Mouse (Mus musculus) ES-E14 (cell line): ENCODE data around the gene Olfr1484. TPM values are rescaled to one million over a fixed set of nuclear protein-coding genes. Genes with fewer than 3 reads are reported as not detected.
"Not testable (repeated sequence)": the region's sequence is repeated elsewhere in the genome, so short reads cannot be mapped to it uniquely, and the experiment has no call there.

Experiments used
- DNase-seq: peaks from one replicate; pipeline ENCODE4 v3.0.0-alpha.2; 2013; ENCODE audit warnings: low read depth, low spot score
- H3K27ac ChIP-seq: 2 replicates; pipeline ENCODE4 v1.5.1; 2012; ENCODE audit warnings: low read depth, mild to moderate bottlenecking, low read length, moderate library complexity, mixed read lengths; ENCODE audit not compliant: poor library complexity, insufficient read depth, severe bottlenecking
- H3K36me3 ChIP-seq: 2 replicates; pipeline ENCODE4 v1.6.1; 2012; ENCODE audit warnings: mild to moderate bottlenecking, low read length, moderate library complexity, mixed read lengths; ENCODE audit not compliant: control insufficient read depth, poor library complexity, insufficient read depth, severe bottlenecking
- H3K4me1 ChIP-seq, 2 experiments: fragments of 150-350 bp in 1 of 2; sonication (generic) in 1 of 2; 2 replicates each; pipeline ENCODE4 v1.6.1; 2012; ENCODE audit warnings: low read length in 2 of 2, mild to moderate bottlenecking in 1 of 2, mixed read lengths in 1 of 2; ENCODE audit not compliant: control insufficient read depth in 2 of 2, insufficient read depth in 2 of 2, poor library complexity in 1 of 2
- H3K4me3 ChIP-seq, 2 experiments: fragments of 150-350 bp in 1 of 2; sonication (generic) in 1 of 2; 2 replicates each; pipeline ENCODE4 v1.5.1; 2012; ENCODE audit warnings: low read length in 2 of 2, low read depth in 1 of 2, mild to moderate bottlenecking in 1 of 2, mixed read lengths in 1 of 2; ENCODE audit not compliant: insufficient read depth in 1 of 2, poor library complexity in 1 of 2, severe bottlenecking in 1 of 2
- H3K9ac ChIP-seq: 2 replicates; pipeline ENCODE4 v1.6.1; 2012; ENCODE audit warnings: low read depth, mild to moderate bottlenecking, low read length, mixed read lengths; ENCODE audit not compliant: poor library complexity, insufficient read depth, severe bottlenecking
- H3K9me3 ChIP-seq: fragments of 150-350 bp; sonication (generic); 2 replicates; pipeline ENCODE4 v1.6.1; 2012; ENCODE audit warnings: low read depth, mild to moderate bottlenecking, low read length; ENCODE audit not compliant: control insufficient read depth, insufficient read depth
- CHD2 ChIP-seq: IDR thresholded peaks from 2 replicates; pipeline ENCODE4 v1.6.1; 2014; ENCODE audit warnings: mild to moderate bottlenecking, low read depth, low read length, inconsistent platforms
- HCFC1 ChIP-seq: IDR thresholded peaks from 2 replicates; pipeline ENCODE4 v1.6.1; 2012; ENCODE audit warnings: low read length, inconsistent platforms, borderline replicate concordance; ENCODE audit not compliant: insufficient read depth
- MAFK ChIP-seq: IDR thresholded peaks from 2 replicates; pipeline ENCODE4 v1.6.1; 2014; ENCODE audit warnings: mild to moderate bottlenecking, low read depth, low read length, inconsistent platforms; ENCODE audit not compliant: insufficient read depth
- ZC3H11A ChIP-seq: IDR thresholded peaks from 2 replicates; pipeline ENCODE4 v1.6.1; 2012; ENCODE audit warnings: low read depth, mild to moderate bottlenecking, inconsistent platforms, low read length, borderline replicate concordance
- ZNF384 ChIP-seq: IDR thresholded peaks from 2 replicates; pipeline ENCODE4 v1.6.1; 2012; ENCODE audit warnings: low read depth, low read length, inconsistent platforms
- in situ Hi-C, 2 experiments: fragments of 600-800 bp; cut with MboI; formaldehyde crosslinking; loops; one replicate each; pipeline ENCODE4 v1.15.1; 2025; ENCODE audit warnings: low sequenced_read_pairs in 2 of 2, inconsistent platforms in 1 of 2; ENCODE audit not compliant: unreplicated experiment in 2 of 2
- total RNA-seq: library from RNA; depleted of rRNA; stranded (reverse); fragments of 300-350 nt; gene quantifications from 2 replicates; pipeline ENCODE4 v1.2.3, GENCODE M21; 2012; rRNA removed

The Olfr1484 gene
- not detected in 2 replicates for total RNA-seq

DNA sequence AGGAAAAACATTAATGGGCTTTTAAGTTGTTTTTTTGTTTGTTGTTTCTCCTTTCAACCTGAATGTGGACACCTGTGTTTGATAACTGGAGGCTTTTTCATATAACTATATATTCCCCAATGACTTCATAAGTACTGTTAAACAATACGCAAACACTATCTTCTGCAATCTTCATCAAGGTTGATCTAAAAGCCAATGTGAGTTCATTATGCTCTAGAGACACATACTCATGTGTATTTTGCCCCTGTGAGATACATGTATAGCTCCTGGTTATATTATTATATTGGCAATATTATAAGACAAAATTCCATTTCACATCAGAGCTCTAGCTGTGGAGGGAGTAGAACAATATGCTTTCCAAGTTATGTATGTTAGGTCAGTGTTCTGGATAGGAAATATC, at the start of gene Olfr1484:
Gene Olfr1484 (plus strand): TSS at position 301 of the 400 bp plus-strand sequence.
- Histone ChIP-seq H3K9me3 (no peaks in the 10 kb centered on the region), H3K4me3 (no peak within 1 kb of the TSS), H3K36me3 (no peaks in the 10 kb centered on the region), H3K9ac (no peak within 1 kb of the TSS), H3K27ac (no peak within 1 kb of the TSS), H3K4me1 (no peaks in the 10 kb centered on the region)
- in situ Hi-C loops = no loop called here
- no peak for TF ChIP-seq ZNF384
- no peak for TF ChIP-seq HCFC1
- no peak for TF ChIP-seq ZC3H11A
- TF ChIP-seq CHD2 = no peak
- no peak for TF ChIP-seq MAFK
- DNase-seq = no peak

GRCm38 (mm10) chr19:13617075-13617474, 33.8 kb downstream of the Olfr1484 start, which contains the start of gene Olfr1487:
Gene Olfr1487 (plus strand): TSS chr19:13617375.
- H3K4me3 ChIP-seq, H3K27ac ChIP-seq, DNase-seq, H3K4me1 ChIP-seq, H3K9ac ChIP-seq, H3K9me3 ChIP-seq, H3K36me3 ChIP-seq, in situ Hi-C loops: not testable (repeated sequence)

- Histone ChIP-seq H3K9me3 (no peaks in the 10 kb centered on the region), H3K27ac (no peak within 1 kb of the TSS), H3K9ac (no peak within 1 kb of the TSS), H3K4me1 (no peaks in the 10 kb centered on the region), H3K4me3 (no peak within 1 kb of the TSS), H3K36me3 (no peaks in the 10 kb centered on the region)
- in situ Hi-C loops = no loop called here
- no peak for DNase-seq
- TF ChIP-seq CHD2 (no peak), HCFC1 (no peak), MAFK (no peak), ZC3H11A (no peak), ZNF384 (no peak)
Measured at GRCm38 (mm10) chr19:13631321-13631720, 48.0 kb downstream of the Olfr1484 start, which contains the start of gene Olfr1489. Gene Olfr1489 (plus strand): TSS chr19:13631621.

Other genes with a start within 250 kb of the Olfr1484 start
- gene Olfr1466, start 244.6 kb upstream of the Olfr1484 start, total RNA-seq = not detected in 2 replicates
- not detected in 2 replicates for gene Olfr1467, start 221.3 kb upstream of the Olfr1484 start, total RNA-seq
- gene Olfr1469, start 175.7 kb upstream of the Olfr1484 start, total RNA-seq = not detected in 2 replicates
- gene Olfr1471, start 140.1 kb upstream of the Olfr1484 start, total RNA-seq = not detected in 2 replicates
- not detected in 2 replicates for gene Olfr1472, start 127.4 kb upstream of the Olfr1484 start, total RNA-seq
- gene Olfr1474, start 113.9 kb upstream of the Olfr1484 start, total RNA-seq = not detected in 2 replicates
- gene Olfr1475, start 103.3 kb upstream of the Olfr1484 start, total RNA-seq = not detected in 2 replicates
- not detected in 2 replicates for gene Olfr1477, start 83.0 kb upstream of the Olfr1484 start, total RNA-seq
- gene Olfr1480, start 55.6 kb upstream of the Olfr1484 start, total RNA-seq = not detected in 2 replicates
- gene Olfr1487, start 33.9 kb downstream of the Olfr1484 start, total RNA-seq = not detected in 2 replicates
- gene Olfr1489, start 48.1 kb downstream of the Olfr1484 start, total RNA-seq = not detected in 2 replicates
- not detected in 2 replicates for gene Olfr1490, start 67.6 kb downstream of the Olfr1484 start, total RNA-seq
- gene Olfr1491, start 113.8 kb downstream of the Olfr1484 start, total RNA-seq = not detected in 2 replicates
- not detected in 2 replicates for gene Olfr1493-ps1, start 139.8 kb downstream of the Olfr1484 start, total RNA-seq
- 0.22 and 0.26 TPM in 2 replicates for gene Olfr1494, start 156.2 kb downstream of the Olfr1484 start, total RNA-seq
- gene Olfr1495, start 181.1 kb downstream of the Olfr1484 start, total RNA-seq = 0.48 TPM in 1 of 2 replicates, not detected in the other
- gene Olfr1496, start 194.4 kb downstream of the Olfr1484 start, total RNA-seq = not detected in 2 replicates
- not detected in 2 replicates for gene Olfr1497, start 214.7 kb downstream of the Olfr1484 start, total RNA-seq
- gene Olfr1499, start 235.9 kb downstream of the Olfr1484 start, total RNA-seq = not detected in 2 replicates
- not detected in 2 replicates for gene Olfr1500, start 247.0 kb downstream of the Olfr1484 start, total RNA-seq